Mouse (Mus musculus) heart, adult 2 months (tissue): Measurements from ENCODE around the gene Lrrn3.

Experiments used
- CTCF ChIP-seq: fragments of 200-600 bp; IDR thresholded peaks from 2 replicates; pipeline ENCODE4 v1.8.1; 2022; ENCODE audit warnings: antibody characterized with exemption, mild to moderate bottlenecking, moderate library complexity
- POLR2A ChIP-seq: fragments of 200-500 bp; IDR thresholded peaks from 2 replicates; pipeline ENCODE4 v1.6.1; 2011; ENCODE audit warnings: mild to moderate bottlenecking, low read depth, low read length, control low read depth; ENCODE audit not compliant: insufficient read depth

GRCm38 (mm10) chr12:41425101-41425679, 61.0 kb downstream of the Lrrn3 start:
- TF ChIP-seq CTCF = no peak
- no peak for TF ChIP-seq POLR2A
